Comparison of ENCODE assay signal across 8 mouse cellular contexts in the genomic region with DNA sequence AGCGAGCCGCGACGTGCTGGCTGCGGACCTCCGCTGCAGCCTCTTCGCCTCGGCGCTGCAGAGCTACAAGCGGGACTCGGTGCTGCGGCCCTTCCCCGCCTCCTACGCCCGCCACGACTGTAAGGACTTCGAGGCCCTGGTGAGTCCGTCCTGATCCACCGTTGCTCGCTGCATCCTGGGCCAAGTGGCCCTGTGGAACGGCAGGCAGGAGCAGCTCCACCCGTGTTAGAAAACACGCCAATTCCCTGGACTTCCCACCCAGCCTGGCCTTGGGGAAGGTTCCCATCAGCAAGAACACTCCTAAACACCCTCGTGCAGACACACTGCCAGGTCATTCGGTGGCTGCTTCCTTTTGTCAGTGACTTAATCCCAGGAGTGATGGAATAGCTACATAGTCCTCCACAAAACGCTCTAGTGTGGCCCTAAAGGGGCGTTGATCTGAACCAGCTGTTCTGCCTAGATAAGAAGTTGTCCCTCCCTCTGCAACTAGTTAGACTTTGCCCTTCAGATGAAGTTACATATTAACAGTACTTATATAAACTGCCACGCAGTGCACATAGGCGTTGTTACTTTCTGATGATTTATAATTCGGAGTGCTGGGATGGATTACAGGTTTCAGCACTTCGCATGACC. TPM values are rescaled to one million over a fixed set of nuclear protein-coding genes. Genes with fewer than 3 reads are reported as not detected.
DNase-seq lines count a peak whose midpoint lies in the region; ATAC-seq lines count a peak whose summit lies in the region.

No protein-coding gene starts in this region.

- no peaks in the 10 kb centered on the region for H3K27me3 ChIP-seq in heart, embryonic 10.5 days (ENCODE audit: insufficient read depth, poor library complexity, severe bottlenecking)
- H3K27me3 ChIP-seq in liver, embryonic 11.5 days (replicated peaks; ENCODE audit: control insufficient read depth, insufficient read depth, low read length) = no peaks in the 10 kb centered on the region

- WGBS in heart, embryonic 10.5 days = 11% methylated on average over 31 of the region's 31 CpGs
- 5% methylated on average over 31 of the region's 31 CpGs for WGBS in liver, embryonic 11.5 days

- peak overlapping the region; percentile 95 for H3K27ac ChIP-seq in heart, embryonic 10.5 days
- H3K27ac ChIP-seq in brown adipose tissue, adult 24 weeks (replicated peaks; ENCODE audit: low read depth, low read length) = peak overlapping the region; percentile 6
- H3K27ac ChIP-seq in liver, embryonic 11.5 days (ENCODE audit: low read depth, low read length) = peak overlapping the region; percentile 99

- ATAC-seq in liver, embryonic 11.5 days (replicated peaks; ENCODE audit: low FRiP score) = peak; percentile 79

- H3K36me3 ChIP-seq in heart, embryonic 10.5 days = no peaks in the 10 kb centered on the region
- H3K36me3 ChIP-seq in liver, embryonic 11.5 days (ENCODE audit: control insufficient read depth, insufficient read depth, low read length) = no peaks in the 10 kb centered on the region

- peak overlapping the region; percentile 99 for H3K4me2 ChIP-seq in liver, embryonic 11.5 days

- peak; percentile 88 for DNase-seq in heart, embryonic 10.5 days (ENCODE audit: low spot score)
- no peak for DNase-seq in heart, postnatal 10 days
- peak; percentile 46 for DNase-seq in heart, postnatal 25 days (ENCODE audit: low spot score)
- DNase-seq in liver, embryonic 11.5 days (ENCODE audit: low spot score) = no peak
- peak; percentile 54 for DNase-seq in skeletal muscle tissue, adult 2 months (ENCODE audit: low read depth, low spot score)
- no peak for DNase-seq in right cerebral cortex, postnatal 14 days
- no peak for DNase-seq in urinary bladder, postnatal 4 days (ENCODE audit: low spot score in 2 of 2)

- peaks cover 37% of the 10 kb centered on the region for H3K4me1 ChIP-seq in heart, embryonic 10.5 days
- H3K4me1 ChIP-seq in brown adipose tissue, adult 24 weeks (ENCODE audit: control insufficient read depth, insufficient read depth, insufficient read length, low read length) = peaks cover 2% of the 10 kb centered on the region
- H3K4me1 ChIP-seq in liver, embryonic 11.5 days (replicated peaks; ENCODE audit: control insufficient read depth, insufficient read depth, low read length) = peaks cover 34% of the 10 kb centered on the region

- intact Hi-C loops in heart, postnatal 10 days (cut with DNase I) = no loop called here
- intact Hi-C loops in heart, postnatal 25 days (cut with DNase I) = loop anchor here (2.0 kb wide), 1 partner anchor 19 kb away; no protein-coding TSS in a partner anchor

- H3K4me3 ChIP-seq in heart, embryonic 10.5 days = peak overlapping the region; percentile 84
- peak overlapping the region; percentile 66 for H3K4me3 ChIP-seq in brown adipose tissue, adult 24 weeks (ENCODE audit: insufficient read depth, low read depth, low read length)
- H3K4me3 ChIP-seq in liver, embryonic 11.5 days (ENCODE audit: low read depth, low read length) = peak overlapping the region; percentile 72

- no peaks in the 10 kb centered on the region for H3K9me3 ChIP-seq in heart, embryonic 10.5 days
- H3K9me3 ChIP-seq in liver, embryonic 11.5 days (ENCODE audit: control insufficient read depth, low read length) = no peaks in the 10 kb centered on the region

- peak overlapping the region; percentile 92 for H3K9ac ChIP-seq in liver, embryonic 11.5 days (ENCODE audit: low read depth, low read length)

RNA-seq across cellular contexts. Expression of gene Parp16, which starts 20.5 kb away (rescaled TPM):
- polyA plus RNA-seq in heart, embryonic 10.5 days (2016; fragmentation: Nextera tagmentation; extraction: Ambion mirVana) = 4.8 and 5.8 TPM in 2 replicates
- 1 to 10 TPM; 5.1 to 5.9 TPM for total RNA-seq in heart, postnatal 10 days (2021)
- 11.9 and 16.2 TPM in 2 replicates for polyA plus RNA-seq in brown adipose tissue, adult 24 weeks (2012; ENCODE audit: insufficient read depth, insufficient read length, missing spikeins)
- total RNA-seq in heart, postnatal 25 days (2021) = 1 to 10 TPM; 4.2 TPM
- 7.3 and 7.5 TPM in 2 replicates for polyA plus RNA-seq in liver, embryonic 11.5 days (2014; fragmentation: Nextera tagmentation; extraction: Ambion mirVana)

RNA-seq across cellular contexts. Expression of gene Cilp, which starts 49.4 kb away (rescaled TPM):
- polyA plus RNA-seq in heart, embryonic 10.5 days (2016; fragmentation: Nextera tagmentation; extraction: Ambion mirVana) = not detected in 2 replicates
- 1 to 10 TPM; 5.4 to 6.6 TPM for total RNA-seq in heart, postnatal 10 days (2021)
- 1.2 and 3.1 TPM in 2 replicates for polyA plus RNA-seq in brown adipose tissue, adult 24 weeks (2012; ENCODE audit: insufficient read depth, insufficient read length, missing spikeins)
- 1 to 10 TPM; 4.8 to 6.6 TPM for total RNA-seq in heart, postnatal 25 days (2021)
- polyA plus RNA-seq in liver, embryonic 11.5 days (2014; fragmentation: Nextera tagmentation; extraction: Ambion mirVana) = 0.07 and 0.12 TPM in 2 replicates

Comparison
In these comparisons a context has a peak if more than half of its experiments do, and no peak if none do; other contexts are left out.
1. DNase-seq: peak in heart, embryonic 10.5 days (single experiment), heart, postnatal 25 days (single experiment) and skeletal muscle tissue, adult 2 months (single experiment); none in heart, postnatal 10 days (0 of 2), liver, embryonic 11.5 days (single experiment), right cerebral cortex, postnatal 14 days (single experiment) and urinary bladder, postnatal 4 days (0 of 2).
2. H3K27ac ChIP-seq: peak in every context shown above with its lines; median percentile 99 in liver, embryonic 11.5 days; 95 in heart, embryonic 10.5 days; 6 in brown adipose tissue, adult 24 weeks.
3. Peak in every context shown above with its lines, with median percentiles within 50 percentile points of each other: H3K4me3 ChIP-seq.